Mouse (Mus musculus): ENCODE data around the gene Zfp69.

- TF ChIP-seq CTCF (conservative IDR thresholded peaks at IDR 0.05 in 1 of 2, IDR thresholded peaks at IDR 0.05 in 1 of 2; ENCODE audit: low read depth in 2 of 2, low read length in 2 of 2) = peak; percentile 94 to 97
- no peak for TF ChIP-seq MAFK (IDR thresholded peaks at IDR 0.05; ENCODE audit: insufficient replicate concordance, low read length)
- no peak for TF ChIP-seq USF2 (conservative IDR thresholded peaks at IDR 0.05; ENCODE audit: low read depth, low read length)
These were observed 34.9 kb upstream of the Zfp69 start for GRCm38 (mm10) chr4:120986446-120986845.

Measured in CH12.LX (cell line).